Mouse (Mus musculus): ENCODE measurements around the gene Macf1. TPM values are rescaled to one million over a fixed set of nuclear protein-coding genes. Genes with fewer than 3 reads are reported as not detected.

The Macf1 gene
- total and polyA plus RNA-seq, 3 experiments: 71.4 to 223 (median 222) TPM

DNA sequence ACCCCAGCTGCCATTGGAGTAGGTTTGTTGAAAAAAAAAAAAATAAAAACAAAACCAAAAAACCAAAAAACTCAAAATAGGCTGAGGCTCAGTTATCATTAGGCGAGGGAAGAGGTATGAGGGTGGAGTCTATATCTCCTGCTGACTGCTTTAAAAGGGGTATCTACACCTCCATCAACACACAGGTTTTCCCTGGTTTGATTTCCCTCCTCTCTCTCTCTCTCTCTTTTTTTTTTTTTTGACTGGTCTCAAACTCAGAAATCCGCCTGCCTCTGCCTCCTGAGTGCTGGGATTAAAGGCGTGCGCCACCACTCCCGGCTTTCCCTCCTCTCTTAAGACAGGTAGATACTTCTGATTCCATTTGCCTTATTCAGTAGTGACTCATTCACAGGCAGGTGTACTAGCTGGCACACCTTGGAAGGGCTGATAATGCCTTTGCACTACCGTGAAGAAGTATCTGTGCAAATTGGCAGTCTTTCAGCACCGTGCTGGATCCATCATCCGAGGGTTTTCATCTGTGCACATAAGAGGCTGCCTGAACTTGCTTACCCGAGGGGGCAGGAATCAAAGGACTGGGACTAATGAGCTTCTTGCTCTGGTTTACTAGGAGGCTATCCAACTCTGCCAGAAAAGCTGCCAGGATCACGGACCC is 257.6 kb downstream of the Macf1 start:
- H3K27ac ChIP-seq: peak overlapping the region; percentile 68
- 0 out of 2 replicates have a peak, but pooled peaks cover 1% of the 10 kb centered on the region for H3K79me2 ChIP-seq (replicated peaks; ENCODE audit: control insufficient read depth, insufficient read depth, low read length)
- TF ChIP-seq POLR2A (IDR thresholded peaks at IDR 0.05; ENCODE audit: insufficient read depth, low read depth, low read length) (no peak), EP300 (IDR thresholded peaks at IDR 0.05; ENCODE audit: insufficient read depth, low read depth, low read length) (no peak), CTCF (IDR thresholded peaks at IDR 0.05) (no peak)
- H3K27me3 ChIP-seq (ENCODE audit: control insufficient read depth, insufficient read depth, low read length): no peaks in the 10 kb centered on the region
- H3K4me3 ChIP-seq: no peak overlapping the region
- peaks cover 25% of the 10 kb centered on the region for H3K4me1 ChIP-seq (ENCODE audit: control insufficient read depth, insufficient read depth, low read length)
- intact Hi-C loops (cut with DNase I): loop anchor here (1.0 kb wide), 1 partner anchor 15 kb away; no protein-coding TSS in a partner anchor
- WGBS: 59% methylated on average over 10 of the region's 10 CpGs
- H3K9ac ChIP-seq (ENCODE audit: low read depth, low read length): no peak overlapping the region
- no peak for DNase-seq
- peaks cover 59% of the 10 kb centered on the region for H3K36me3 ChIP-seq (ENCODE audit: control insufficient read depth, insufficient read depth, low read length)

GRCm38 (mm10) chr4:123425672-123426272 is 258.4 kb downstream of the Macf1 start:
- H3K4me1 ChIP-seq (ENCODE audit: control insufficient read depth, insufficient read depth, low read length): peaks cover 25% of the 10 kb centered on the region
- DNase-seq: no peak
- 0 out of 2 replicates have a peak, but pooled peaks cover 1% of the 10 kb centered on the region for H3K79me2 ChIP-seq (replicated peaks; ENCODE audit: control insufficient read depth, insufficient read depth, low read length)
- TF ChIP-seq EP300 (IDR thresholded peaks at IDR 0.05; ENCODE audit: insufficient read depth, low read depth, low read length) (no peak), POLR2A (IDR thresholded peaks at IDR 0.05; ENCODE audit: insufficient read depth, low read depth, low read length) (no peak), CTCF (IDR thresholded peaks at IDR 0.05) (no peak)
- H3K4me3 ChIP-seq: no peak overlapping the region
- WGBS: 19% methylated on average over 1 of the region's 1 CpGs
- H3K9ac ChIP-seq (ENCODE audit: low read depth, low read length): no peak overlapping the region
- peaks cover 53% of the 10 kb centered on the region for H3K36me3 ChIP-seq (ENCODE audit: control insufficient read depth, insufficient read depth, low read length)
- intact Hi-C loops (cut with DNase I): no loop called here
- H3K27me3 ChIP-seq (ENCODE audit: control insufficient read depth, insufficient read depth, low read length): no peaks in the 10 kb centered on the region
- peak overlapping the region; percentile 68 for H3K27ac ChIP-seq

DNA sequence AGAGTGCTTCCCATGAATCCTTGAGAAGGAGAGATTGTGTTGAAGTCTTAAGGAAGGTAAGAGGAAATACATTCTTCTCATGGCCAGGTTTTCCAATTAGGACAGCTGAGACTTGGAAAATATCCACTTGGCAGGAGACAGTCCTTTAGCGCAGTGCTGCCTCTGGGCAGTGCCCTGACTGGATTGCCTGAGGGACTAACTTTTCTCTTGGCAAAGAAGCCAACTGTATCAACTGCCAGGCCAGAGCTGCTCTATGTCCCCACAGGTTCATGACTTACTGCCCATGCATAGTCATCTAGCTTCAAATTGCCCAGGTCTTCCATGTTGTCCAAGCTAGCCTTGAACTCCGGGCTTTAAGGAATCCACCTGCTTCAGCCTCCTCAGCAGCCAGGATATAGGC is 260.1 kb downstream of the Macf1 start:
- peaks cover 53% of the 10 kb centered on the region for H3K36me3 ChIP-seq (ENCODE audit: control insufficient read depth, insufficient read depth, low read length)
- DNase-seq: peak in 1 of 2 experiments; percentile 56
- intact Hi-C loops (cut with DNase I): no loop called here
- 0 out of 2 replicates have a peak, but pooled peaks cover 1% of the 10 kb centered on the region for H3K79me2 ChIP-seq (replicated peaks; ENCODE audit: control insufficient read depth, insufficient read depth, low read length)
- H3K9ac ChIP-seq (ENCODE audit: low read depth, low read length): no peak overlapping the region
- TF ChIP-seq POLR2A (IDR thresholded peaks at IDR 0.05; ENCODE audit: insufficient read depth, low read depth, low read length): no peak
- no peak for TF ChIP-seq EP300 (IDR thresholded peaks at IDR 0.05; ENCODE audit: insufficient read depth, low read depth, low read length)
- TF ChIP-seq CTCF (IDR thresholded peaks at IDR 0.05): no peak
- peak overlapping the region; percentile 66 for H3K27ac ChIP-seq
- no peaks in the 10 kb centered on the region for H3K27me3 ChIP-seq (ENCODE audit: control insufficient read depth, insufficient read depth, low read length)
- no peak overlapping the region for H3K4me3 ChIP-seq
- WGBS: 47% methylated on average over 2 of the region's 2 CpGs
- peaks cover 25% of the 10 kb centered on the region for H3K4me1 ChIP-seq (ENCODE audit: control insufficient read depth, insufficient read depth, low read length)

- H3K36me3 ChIP-seq (ENCODE audit: control insufficient read depth, insufficient read depth, low read length): peaks cover 41% of the 10 kb centered on the region
- WGBS: 14% methylated on average over 6 of the region's 6 CpGs
- TF ChIP-seq CTCF (IDR thresholded peaks at IDR 0.05): no peak
- no peak for TF ChIP-seq POLR2A (IDR thresholded peaks at IDR 0.05; ENCODE audit: insufficient read depth, low read depth, low read length)
- peak; percentile 84 for TF ChIP-seq EP300 (IDR thresholded peaks at IDR 0.05; ENCODE audit: insufficient read depth, low read depth, low read length)
- peak overlapping the region; percentile 66 for H3K27ac ChIP-seq
- DNase-seq: peak; percentile 47 to 70
- 0 out of 2 replicates have a peak, but pooled peaks cover 1% of the 10 kb centered on the region for H3K79me2 ChIP-seq (replicated peaks; ENCODE audit: control insufficient read depth, insufficient read depth, low read length)
- no peaks in the 10 kb centered on the region for H3K27me3 ChIP-seq (ENCODE audit: control insufficient read depth, insufficient read depth, low read length)
- intact Hi-C loops (cut with DNase I): no loop called here
- no peak overlapping the region for H3K9ac ChIP-seq (ENCODE audit: low read depth, low read length)
- no peak overlapping the region for H3K4me3 ChIP-seq
- H3K4me1 ChIP-seq (ENCODE audit: control insufficient read depth, insufficient read depth, low read length): peaks cover 19% of the 10 kb centered on the region
These were observed 261.3 kb downstream of the Macf1 start for GRCm38 (mm10) chr4:123422828-123423227.

GRCm38 (mm10) chr4:123418032-123418431 is 266.1 kb downstream of the Macf1 start:
- H3K9ac ChIP-seq (ENCODE audit: low read depth, low read length): no peak overlapping the region
- H3K4me1 ChIP-seq (ENCODE audit: control insufficient read depth, insufficient read depth, low read length): peaks cover 9% of the 10 kb centered on the region
- intact Hi-C loops (cut with DNase I): no loop called here
- 84% methylated on average over 3 of the region's 3 CpGs for WGBS
- 0 out of 2 replicates have a peak, but pooled peaks cover 1% of the 10 kb centered on the region for H3K79me2 ChIP-seq (replicated peaks; ENCODE audit: control insufficient read depth, insufficient read depth, low read length)
- no peak for TF ChIP-seq CTCF (IDR thresholded peaks at IDR 0.05)
- no peak for TF ChIP-seq EP300 (IDR thresholded peaks at IDR 0.05; ENCODE audit: insufficient read depth, low read depth, low read length)
- no peak for TF ChIP-seq POLR2A (IDR thresholded peaks at IDR 0.05; ENCODE audit: insufficient read depth, low read depth, low read length)
- H3K36me3 ChIP-seq (ENCODE audit: control insufficient read depth, insufficient read depth, low read length): peaks cover 31% of the 10 kb centered on the region
- DNase-seq: no peak
- H3K27me3 ChIP-seq (ENCODE audit: control insufficient read depth, insufficient read depth, low read length): no peaks in the 10 kb centered on the region
- H3K4me3 ChIP-seq: no peak overlapping the region
- no peak overlapping the region for H3K27ac ChIP-seq

- intact Hi-C loops (cut with DNase I): no loop called here
- H3K9ac ChIP-seq (ENCODE audit: low read depth, low read length): no peak overlapping the region
- H3K4me1 ChIP-seq (ENCODE audit: control insufficient read depth, insufficient read depth, low read length): peaks cover 9% of the 10 kb centered on the region
- no peak overlapping the region for H3K27ac ChIP-seq
- no peaks in the 10 kb centered on the region for H3K27me3 ChIP-seq (ENCODE audit: control insufficient read depth, insufficient read depth, low read length)
- TF ChIP-seq EP300 (IDR thresholded peaks at IDR 0.05; ENCODE audit: insufficient read depth, low read depth, low read length): no peak
- no peak for TF ChIP-seq POLR2A (IDR thresholded peaks at IDR 0.05; ENCODE audit: insufficient read depth, low read depth, low read length)
- TF ChIP-seq CTCF (IDR thresholded peaks at IDR 0.05): no peak
- no peaks in the 10 kb centered on the region for H3K79me2 ChIP-seq (replicated peaks; ENCODE audit: control insufficient read depth, insufficient read depth, low read length)
- DNase-seq: no peak
- 83% methylated on average over 1 of the region's 3 CpGs for WGBS
- peaks cover 30% of the 10 kb centered on the region for H3K36me3 ChIP-seq (ENCODE audit: control insufficient read depth, insufficient read depth, low read length)
- H3K4me3 ChIP-seq: no peak overlapping the region
These were observed 266.7 kb downstream of the Macf1 start for GRCm38 (mm10) chr4:123417478-123417877.
